Mouse (Mus musculus): ENCODE measurements around the gene Prcd.

DNA sequence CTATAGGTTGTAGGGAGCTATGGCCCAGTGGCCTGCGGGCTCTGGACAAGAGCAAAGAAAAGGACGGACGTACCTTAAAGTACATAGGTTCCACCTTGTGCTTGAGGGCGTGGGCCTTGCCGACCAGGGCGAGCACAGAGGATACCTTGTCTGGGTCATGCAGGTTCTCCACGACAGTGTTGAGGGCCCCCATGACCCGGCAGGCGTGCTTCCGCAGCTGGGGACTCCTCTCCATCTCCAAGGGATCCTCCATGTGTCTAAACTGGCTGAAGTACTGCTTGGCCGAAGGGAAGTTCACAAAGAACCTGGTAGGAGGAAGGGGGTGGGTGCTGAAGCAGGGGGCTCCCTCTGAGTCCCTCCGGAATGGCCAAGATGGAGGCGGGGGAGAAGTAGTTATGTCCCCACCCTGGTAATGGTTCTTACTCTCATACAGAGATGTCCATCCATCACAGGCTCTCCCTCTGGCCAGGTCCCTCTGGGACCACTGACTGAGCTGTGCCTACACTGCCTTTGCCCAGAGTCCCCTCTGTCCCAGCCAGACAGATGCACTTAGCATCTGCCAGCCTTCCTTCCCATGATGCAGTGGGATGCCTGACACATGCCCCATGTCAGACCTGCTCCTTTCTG is 3.5 kb upstream of the Prcd start:
- TF ChIP-seq POLR2A (IDR thresholded peaks at IDR 0.05; ENCODE audit: low read depth, low read length) (no peak), CTCF (IDR thresholded peaks at IDR 0.05; ENCODE audit: borderline replicate concordance, insufficient read depth, low read length) (no peak)

Measured in embryonic fibroblast, embryonic 13.5 days (primary cell).